Mouse (Mus musculus) neural tube, postnatal 0 days (tissue): Measurements from ENCODE around the gene Hmg20b. TPM values are rescaled to one million over a fixed set of nuclear protein-coding genes. Genes with fewer than 3 reads are reported as not detected.

Experiments used
- microRNA-seq: library from miRNA; unstranded; fragments of <30 nt; microRNA quantifications from one replicate; pipeline ENCODE4, GENCODE M21; 2016
- polyA plus RNA-seq: library from polyadenylated mRNA; unstranded; fragments of >200 nt; fragmentation: Nextera tagmentation; extraction: Ambion mirVana; gene quantifications from 2 replicates; pipeline ENCODE4 v1.2.1, GENCODE M21; 2015

The Hmg20b gene
- 31.7 and 34.0 TPM in 2 replicates for polyA plus RNA-seq

DNA sequence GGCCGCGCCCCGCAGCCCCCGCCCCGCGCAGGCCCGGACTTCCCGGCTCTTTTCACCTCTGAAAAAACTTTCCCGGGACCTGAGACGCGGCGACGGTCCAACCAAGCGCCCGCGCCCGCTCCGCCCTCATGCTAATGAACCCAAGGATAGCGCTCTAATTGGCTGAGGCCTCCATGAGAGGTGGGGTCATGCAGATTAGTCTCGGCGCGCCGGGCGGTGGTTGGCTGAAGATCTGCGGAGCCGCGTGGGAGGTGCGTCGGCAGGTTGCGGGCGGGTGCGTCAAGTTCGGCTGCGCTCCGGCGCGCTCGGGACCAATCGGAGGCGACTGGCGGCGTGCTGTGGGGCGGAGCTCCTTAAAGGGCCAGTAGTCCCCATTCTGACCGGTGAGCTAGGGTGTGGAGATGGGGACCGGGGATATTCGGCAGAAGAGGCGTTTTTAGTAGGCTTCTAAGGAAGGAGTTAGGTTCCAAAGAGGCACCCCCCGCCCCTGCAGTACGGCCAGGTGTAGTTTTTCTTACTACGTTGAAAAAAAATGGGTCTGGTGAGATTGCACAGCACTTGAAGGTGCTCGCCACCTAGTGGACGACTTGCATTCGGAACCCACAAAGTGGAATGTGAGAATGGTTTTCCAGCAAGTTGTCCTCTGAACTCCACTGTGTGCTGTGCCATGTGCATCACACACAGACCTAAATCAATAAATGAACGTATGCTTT, at the start of gene Hmg20b:
Hmg20b (minus strand) TSS at position 130 of the 713 bp plus-strand sequence.

DNA sequence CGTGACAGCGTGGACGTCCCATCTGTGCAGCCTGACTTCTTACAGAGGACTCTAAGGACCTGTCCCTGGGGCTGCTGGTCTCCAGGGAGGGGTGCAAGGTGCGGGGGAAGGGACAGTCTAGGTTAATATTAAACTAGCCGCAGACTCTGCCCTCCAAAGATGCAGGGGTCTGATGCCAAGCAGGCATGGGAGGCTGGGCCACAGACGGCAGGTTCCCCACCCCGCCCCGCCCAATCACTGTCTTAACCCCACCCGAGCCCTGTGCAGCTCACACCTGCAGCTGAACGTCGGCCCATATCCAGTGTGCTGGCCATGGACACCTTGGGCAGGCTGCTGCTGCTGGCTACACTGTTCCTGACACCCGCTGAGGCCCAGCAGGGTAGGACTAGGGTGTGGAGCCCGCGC, 42.5 kb upstream of the Hmg20b start, which contains the start of gene Smim24:
Smim24 (plus strand) TSS at position 271 of the 405 bp plus-strand sequence.

DNA sequence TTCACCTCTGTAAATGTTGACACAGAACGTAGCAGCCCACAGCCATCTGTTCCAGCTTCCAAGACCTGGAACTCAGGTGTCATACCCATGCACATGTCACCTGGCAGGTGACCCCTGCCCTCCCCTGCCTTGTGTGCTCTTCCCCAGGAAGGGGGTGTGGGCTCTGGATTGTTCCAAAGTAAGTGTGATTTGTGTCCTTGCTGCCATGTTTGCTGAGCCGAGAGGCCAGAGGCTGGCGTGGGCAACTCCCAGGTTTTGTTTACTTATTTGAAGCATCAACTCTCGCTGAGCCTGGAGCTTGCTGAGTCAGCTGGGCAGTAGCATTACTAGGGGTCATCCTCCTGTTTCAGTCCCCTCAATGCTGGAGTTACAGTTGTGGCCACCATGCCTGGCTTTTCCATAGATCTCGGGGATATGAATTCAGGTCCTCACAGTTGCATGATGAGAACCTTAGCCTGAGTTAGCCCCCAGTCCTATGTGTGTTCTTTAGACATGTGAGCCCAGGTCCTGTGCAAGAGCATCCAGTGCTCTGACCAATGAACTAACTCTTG, 38.3 kb upstream of the Hmg20b start, which contains the start of gene Gm48552:
Gm48552 (plus strand) TSS at position 501 of the 551 bp plus-strand sequence.

DNA sequence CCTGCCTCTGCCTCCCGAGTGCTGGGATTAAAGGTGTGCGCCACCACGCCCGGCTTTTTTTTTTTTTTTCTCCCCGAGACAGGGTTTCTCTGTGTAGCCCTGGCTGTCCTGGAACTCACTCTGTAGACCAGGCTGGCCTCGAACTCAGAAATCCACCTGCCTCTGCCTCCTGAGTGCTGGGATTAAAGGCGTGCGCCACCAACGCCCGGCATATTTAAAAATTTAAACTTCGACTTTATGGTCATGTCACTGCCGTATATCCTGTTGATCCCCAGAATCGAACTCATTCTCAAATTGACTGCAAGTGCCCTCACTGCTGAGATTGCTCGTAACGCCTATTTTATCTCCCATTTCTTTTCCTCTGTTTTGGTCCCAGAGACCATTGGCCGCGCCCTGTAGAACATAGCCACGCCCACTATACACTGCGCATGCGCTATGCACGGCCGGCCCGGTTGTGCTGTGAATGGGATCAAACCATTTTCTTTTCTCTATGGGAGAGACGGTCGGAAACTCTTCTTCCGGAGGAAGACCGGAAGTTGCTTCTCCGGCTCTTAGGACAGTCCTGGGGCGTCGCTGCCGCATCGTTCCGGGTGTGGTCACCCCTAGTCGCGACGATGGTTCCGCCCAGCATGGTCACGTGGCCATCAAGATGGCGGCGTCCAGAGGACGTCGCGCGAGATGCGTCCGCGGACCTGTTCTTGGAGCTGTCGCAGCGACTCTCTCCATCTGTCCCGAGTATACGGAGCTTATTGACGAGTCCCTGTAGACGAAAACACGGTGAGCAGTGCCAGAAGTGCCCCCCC, 33.7 kb upstream of the Hmg20b start, which contains the start of the genes Dohh and Gm48551:
Dohh (plus strand) TSS at position 627 of the 803 bp plus-strand sequence.
Gm48551 (plus strand) TSS at position 665 of the 803 bp plus-strand sequence.

DNA sequence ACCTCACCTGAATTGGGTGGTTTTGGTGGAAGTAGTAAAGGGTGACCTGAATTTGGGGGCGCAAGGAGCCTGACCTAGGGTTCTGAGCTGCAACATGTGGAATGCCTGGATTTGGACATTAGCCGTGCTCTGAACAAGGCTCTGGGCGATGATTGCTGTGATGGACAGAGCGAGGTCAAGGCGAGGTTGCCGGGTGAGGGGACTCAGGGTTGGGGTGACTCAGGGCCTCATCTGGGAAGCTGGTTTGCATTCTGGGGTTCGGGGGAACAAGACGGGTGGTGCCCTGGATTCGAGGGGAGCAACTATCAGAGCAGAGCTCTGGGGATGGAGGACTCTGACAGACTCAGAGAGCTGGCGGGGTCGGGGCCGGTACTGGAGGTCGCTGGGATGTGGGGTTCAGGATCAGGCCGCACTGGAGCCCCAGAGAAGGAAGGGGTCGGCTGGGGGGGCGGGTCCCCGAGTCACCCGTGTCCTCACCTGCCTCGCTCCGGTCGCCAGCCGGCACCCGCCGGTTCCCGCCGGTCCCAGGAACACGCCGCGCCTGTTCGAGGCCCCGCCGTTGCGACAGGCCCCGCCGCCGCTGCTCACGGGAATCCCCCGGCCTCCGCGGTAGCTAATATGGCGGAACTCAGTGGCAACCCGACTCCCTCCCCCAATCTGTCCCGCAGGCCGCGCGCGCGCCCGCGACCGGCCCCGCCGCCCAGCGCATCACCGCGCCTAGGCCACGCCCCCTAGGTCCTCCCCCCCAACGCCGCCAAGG, 27.7 kb upstream of the Hmg20b start, which contains the start of gene Fzr1:
Fzr1 (minus strand) TSS at position 724 of the 760 bp plus-strand sequence.

DNA sequence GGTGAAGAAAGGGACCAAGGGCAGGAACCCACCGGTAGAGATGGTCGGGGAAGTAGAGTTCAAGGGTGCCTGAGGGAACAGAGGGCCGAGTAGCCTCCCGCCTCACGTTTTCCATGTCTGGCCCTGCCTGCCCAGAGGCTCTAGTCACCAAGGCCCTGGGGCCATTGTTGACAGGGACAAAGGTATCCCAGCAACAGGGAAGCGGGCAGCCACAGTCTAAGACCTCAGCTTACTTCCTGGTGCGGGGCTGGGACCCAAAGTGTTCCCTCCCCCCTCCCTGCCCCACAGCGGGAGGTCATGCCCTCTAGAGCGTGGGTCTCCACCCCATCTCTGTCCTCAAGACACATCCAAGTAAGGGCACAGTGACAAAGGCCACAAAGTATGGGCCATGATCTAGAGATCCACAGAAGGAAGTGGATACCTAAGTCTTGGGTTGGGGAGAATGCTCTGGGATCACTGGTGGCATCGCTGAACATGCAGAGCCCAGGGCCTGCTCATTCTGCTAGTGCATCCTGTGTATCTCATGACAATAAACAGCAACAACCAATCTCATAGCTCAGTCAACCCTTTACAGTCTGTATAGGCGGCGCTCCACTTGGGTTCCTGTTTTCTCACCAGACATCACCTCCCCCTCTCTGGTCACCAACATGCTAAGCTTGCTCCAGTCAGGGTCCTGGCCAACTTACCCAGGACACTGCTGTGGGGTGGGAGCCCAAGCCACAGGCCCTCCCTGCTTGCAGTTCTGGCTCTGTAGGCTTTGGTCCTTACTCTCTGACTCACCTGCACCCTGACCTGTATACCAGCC, 15.6 kb upstream of the Hmg20b start, which contains the start of gene 4930404N11Rik:
4930404N11Rik (minus strand) TSS at position 145 of the 805 bp plus-strand sequence.

DNA sequence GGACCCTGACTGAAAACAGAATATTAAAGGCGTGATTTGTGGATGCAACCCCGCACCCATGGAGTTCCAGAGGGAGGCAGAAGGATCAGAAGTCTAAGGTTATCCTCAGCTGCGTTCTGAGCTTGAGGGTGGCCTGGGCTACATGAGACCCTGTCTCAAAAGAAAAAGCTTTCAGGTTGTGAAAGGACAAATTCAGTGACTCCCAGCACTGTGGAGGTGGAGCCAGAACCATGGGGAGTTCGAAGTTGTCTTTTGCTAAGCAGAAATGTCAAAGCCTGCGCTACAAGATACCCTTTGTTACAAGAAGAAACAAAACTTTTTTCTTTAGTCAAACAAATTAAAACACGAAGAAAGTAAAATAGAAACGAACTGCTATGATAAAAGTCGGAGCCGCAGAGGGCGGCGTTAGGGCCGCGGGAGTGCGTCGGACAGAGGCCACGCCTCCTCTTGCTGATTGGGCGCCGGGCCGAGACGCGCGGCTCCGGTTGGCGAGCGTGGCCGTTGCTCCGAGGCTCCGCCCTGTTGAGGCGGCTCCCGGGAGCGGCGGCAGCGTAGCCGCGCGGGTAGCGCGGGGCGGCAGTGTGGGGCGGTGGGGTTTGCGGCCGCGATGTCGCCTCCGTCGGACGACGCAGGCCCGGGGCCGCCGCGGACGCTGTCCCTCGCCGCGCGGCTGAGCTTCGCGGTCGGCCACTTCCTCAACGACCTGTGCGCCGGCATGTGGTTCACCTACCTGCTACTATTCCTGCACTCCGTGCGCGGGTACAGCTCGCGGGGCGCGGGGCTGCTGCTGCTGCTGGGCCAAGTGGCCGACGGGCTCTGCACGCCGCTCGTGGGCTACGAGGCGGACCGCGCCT, 6.9 kb upstream of the Hmg20b start, which contains the start of gene Mfsd12:
Mfsd12 (plus strand) TSS at position 501 of the 854 bp plus-strand sequence.

DNA sequence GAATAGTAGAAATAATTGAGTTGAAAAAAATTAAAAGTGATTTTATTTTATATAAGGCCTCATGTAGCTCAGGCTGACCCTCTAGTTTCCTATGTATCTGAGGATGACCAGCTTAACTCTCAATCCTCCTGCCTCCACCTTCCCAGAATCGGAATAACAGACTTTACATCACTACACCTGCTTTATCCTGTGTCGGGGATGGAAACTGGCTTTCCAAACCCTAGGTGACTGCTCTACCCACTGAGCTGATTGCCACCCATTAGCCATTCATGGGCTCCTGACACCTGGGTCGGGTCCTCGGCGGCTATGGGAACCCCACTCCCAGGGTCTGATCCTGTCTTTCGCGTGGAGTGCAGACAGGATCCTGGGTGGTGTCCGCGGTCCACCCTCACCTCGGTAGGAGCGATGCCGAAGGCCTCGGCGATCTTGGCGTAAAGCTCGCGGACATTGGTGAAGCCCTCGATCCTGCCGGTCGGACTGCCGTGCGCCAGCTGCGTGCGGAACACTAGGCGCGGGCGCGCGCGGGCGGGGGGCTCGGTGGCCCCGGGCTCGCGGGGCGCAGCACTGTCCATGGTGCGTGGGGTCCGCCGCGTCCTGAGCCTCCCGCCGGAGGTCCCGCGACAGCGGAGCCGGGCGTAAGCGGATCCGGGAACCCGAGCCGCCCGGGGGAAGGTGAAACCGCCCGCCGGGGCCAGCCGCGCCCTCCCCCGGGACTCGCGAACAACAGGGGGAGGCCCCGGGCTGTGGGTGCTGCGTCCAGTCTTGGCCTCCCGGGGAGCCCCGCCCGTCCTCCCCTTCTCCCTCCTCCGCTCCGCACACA, 7.4 kb downstream of the Hmg20b start, which contains the start of gene Gipc3:
Gipc3 (minus strand) TSS at position 581 of the 820 bp plus-strand sequence.

DNA sequence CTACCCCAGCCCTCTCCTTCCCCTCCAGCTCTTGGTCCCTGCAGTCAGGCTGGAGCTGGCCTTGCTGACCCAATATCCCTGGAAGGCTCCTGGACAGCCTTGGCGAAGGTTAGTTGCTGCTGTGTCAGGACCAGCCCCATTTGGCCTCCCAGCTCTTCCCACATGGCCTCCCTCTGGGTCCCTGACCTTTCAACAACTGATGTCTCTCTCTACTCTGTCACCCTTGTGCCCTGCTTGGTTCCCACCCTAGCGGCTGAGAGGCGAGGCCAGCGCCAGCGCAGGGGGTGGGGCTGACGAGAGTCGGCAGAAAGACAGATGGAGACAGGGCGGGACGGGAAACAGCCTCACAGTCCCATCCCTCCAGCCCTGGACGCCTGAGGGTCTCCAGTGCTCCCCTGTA, 21.9 kb downstream of the Hmg20b start, which contains the start of gene Tbxa2r:
Tbxa2r (plus strand) TSS at position 346 of the 400 bp plus-strand sequence.

DNA sequence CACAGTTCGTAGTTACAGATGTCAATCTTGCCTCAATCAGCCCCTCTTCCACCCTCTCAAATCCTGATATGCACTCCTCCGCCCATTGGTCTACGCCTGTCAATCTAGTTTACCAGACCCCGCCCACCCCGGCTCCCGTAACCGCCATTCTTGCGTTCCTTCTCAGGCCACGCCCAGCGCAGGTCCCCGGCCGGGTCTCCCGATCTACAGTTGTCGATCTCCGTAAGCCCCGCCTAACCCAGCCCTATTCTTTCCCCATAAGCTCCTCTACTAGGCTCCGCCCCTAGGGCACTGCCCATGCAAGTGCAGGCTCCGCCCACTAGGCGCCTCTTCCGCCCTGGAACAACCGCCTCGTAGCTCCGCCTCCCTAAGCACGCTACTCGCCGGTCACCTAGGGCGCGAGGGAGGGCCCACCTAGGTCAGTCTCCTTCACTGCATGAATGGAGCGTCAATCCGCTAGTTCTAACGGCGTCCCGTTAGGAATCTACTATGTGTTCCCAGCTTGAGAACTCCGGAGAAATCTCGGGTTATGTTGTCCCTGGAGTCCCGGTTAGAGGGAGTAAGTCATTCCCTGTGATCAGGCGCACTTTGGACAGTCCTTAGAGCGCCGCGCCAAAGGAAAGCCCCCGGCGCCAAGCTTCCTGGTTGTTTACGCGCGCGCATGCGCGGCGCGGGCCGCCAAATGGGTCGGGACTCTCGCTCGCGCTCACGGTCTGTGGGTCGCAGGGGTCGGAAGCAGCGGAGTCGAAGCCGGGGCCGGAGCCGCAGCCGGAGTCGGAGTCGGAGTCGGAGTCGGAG, 29.5 kb downstream of the Hmg20b start, which contains the start of gene Cactin:
Cactin (plus strand) TSS at position 554 of the 798 bp plus-strand sequence.

Small RNA genes within 50 kb of the gene (microRNA-seq; reads per million reads assigned to microRNA genes)
- gene Mir6913: not detected

Other genes starting within 250 kb of the Hmg20b start
- gene Map2k2, start 244.6 kb downstream of the Hmg20b start, polyA plus RNA-seq: 208 and 228 TPM in 2 replicates
- 19.7 and 21.3 TPM in 2 replicates for gene Zbtb7a, start 215.3 kb downstream of the Hmg20b start, polyA plus RNA-seq
- gene Pias4, start 182.6 kb downstream of the Hmg20b start, polyA plus RNA-seq: 34.5 and 40.4 TPM in 2 replicates
- 404 and 449 TPM in 2 replicates for gene Eef2, start 173.8 kb downstream of the Hmg20b start, polyA plus RNA-seq
- 68.4 and 78.4 TPM in 2 replicates for gene Dapk3, start 167.5 kb downstream of the Hmg20b start, polyA plus RNA-seq
- gene 4930442H23Rik, start 166.6 kb downstream of the Hmg20b start, polyA plus RNA-seq: not detected in 2 replicates
- gene Nmrk2, start 148.4 kb downstream of the Hmg20b start, polyA plus RNA-seq: 0.11 and 0.13 TPM in 2 replicates
- 62.1 and 75.8 TPM in 2 replicates for gene Atcay, start 119.6 kb downstream of the Hmg20b start, polyA plus RNA-seq
- 24.6 and 28.6 TPM in 2 replicates for gene Zfr2, start 117.3 kb downstream of the Hmg20b start, polyA plus RNA-seq
- 69.6 and 88.6 TPM in 2 replicates for gene Matk, start 97.5 kb downstream of the Hmg20b start, polyA plus RNA-seq
- gene Mrpl54, start 83.5 kb downstream of the Hmg20b start, polyA plus RNA-seq: 168 and 176 TPM in 2 replicates
- gene Apba3, start 83.5 kb downstream of the Hmg20b start, polyA plus RNA-seq: 32.0 and 34.0 TPM in 2 replicates
- 1.5 and 2.4 TPM in 2 replicates for gene Tjp3, start 58.9 kb downstream of the Hmg20b start, polyA plus RNA-seq
- 101 and 122 TPM in 2 replicates for gene Pip5k1c, start 57.5 kb downstream of the Hmg20b start, polyA plus RNA-seq
- gene Cactin, start 29.4 kb downstream of the Hmg20b start, polyA plus RNA-seq: 18.8 and 20.8 TPM in 2 replicates
- 5.2 and 5.5 TPM in 2 replicates for gene Tbxa2r, start 21.7 kb downstream of the Hmg20b start, polyA plus RNA-seq
- 0.06 TPM in 1 of 2 replicates, not detected in the other for gene Gipc3, start 7.2 kb downstream of the Hmg20b start, polyA plus RNA-seq
- gene Mfsd12, start 7.0 kb upstream of the Hmg20b start, polyA plus RNA-seq: 19.8 and 21.9 TPM in 2 replicates
- 0.60 and 0.76 TPM in 2 replicates for gene 4930404N11Rik, start 15.3 kb upstream of the Hmg20b start, polyA plus RNA-seq
- gene Fzr1, start 28.0 kb upstream of the Hmg20b start, polyA plus RNA-seq: 137 and 142 TPM in 2 replicates
- gene Dohh, start 33.9 kb upstream of the Hmg20b start, polyA plus RNA-seq: 115 and 127 TPM in 2 replicates
- gene Gm48551, start 34.0 kb upstream of the Hmg20b start, polyA plus RNA-seq: 6.0 and 6.2 TPM in 2 replicates
- gene Gm48552, start 38.5 kb upstream of the Hmg20b start, polyA plus RNA-seq: 2.0 and 3.0 TPM in 2 replicates
- gene Smim24, start 42.6 kb upstream of the Hmg20b start, polyA plus RNA-seq: 1.8 and 2.3 TPM in 2 replicates
- gene Nfic, start 105.2 kb upstream of the Hmg20b start, polyA plus RNA-seq: 51.8 and 53.5 TPM in 2 replicates
- gene Celf5, start 132.2 kb upstream of the Hmg20b start, polyA plus RNA-seq: 40.7 and 46.8 TPM in 2 replicates
- gene Ncln, start 145.9 kb upstream of the Hmg20b start, polyA plus RNA-seq: 59.5 and 68.2 TPM in 2 replicates
- gene S1pr4, start 149.7 kb upstream of the Hmg20b start, polyA plus RNA-seq: 0.68 and 0.72 TPM in 2 replicates
- 1.8 and 1.9 TPM in 2 replicates for gene Gna15, start 173.7 kb upstream of the Hmg20b start, polyA plus RNA-seq
- gene Gna11, start 194.7 kb upstream of the Hmg20b start, polyA plus RNA-seq: 103 and 114 TPM in 2 replicates
- gene Aes, start 209.0 kb upstream of the Hmg20b start, polyA plus RNA-seq: 842 and 942 TPM in 2 replicates
- gene Tle2, start 224.1 kb upstream of the Hmg20b start, polyA plus RNA-seq: 51.9 and 57.1 TPM in 2 replicates